In genomic region chr10:78470582-78471313, GRCm38 (mm10) we compare ENCODE assay signal across 9 mouse cellular contexts. TPM values are rescaled to one million over a fixed set of nuclear protein-coding genes. Genes with fewer than 3 reads are reported as not detected.
A peak's percentile ranks its signal among the peaks of the same experiment; 100 is the strongest.
DNase-seq lines count a peak whose midpoint lies in the region; ATAC-seq lines count a peak whose summit lies in the region.
"Had no signal": no experiment of that assay in that cellular context is flagged by ENCODE, and none has a peak within 500 bp of the region (broad histone marks: within the 10 kb centered on the region; RNA-seq: fewer than 3 reads in every experiment).

No protein-coding gene starts in this region.

- no peaks in the 10 kb centered on the region for H3K9me3 ChIP-seq in hindbrain, embryonic 14.5 days (ENCODE audit: control insufficient read depth, low read length)
- no peaks in the 10 kb centered on the region for H3K9me3 ChIP-seq in neural tube, embryonic 13.5 days

- H3K36me3 ChIP-seq in hindbrain, embryonic 14.5 days (replicated peaks; ENCODE audit: control insufficient read depth, insufficient read depth) = no peaks in the 10 kb centered on the region
- H3K36me3 ChIP-seq in neural tube, embryonic 13.5 days = no peaks in the 10 kb centered on the region

- peak; percentile 32 for DNase-seq in embryo, embryonic 11 days
- no peak for DNase-seq in embryo, embryonic 10 days (ENCODE audit: low spot score)
- DNase-seq in right cerebral cortex, adult 2 months (ENCODE audit: low spot score in 2 of 2) = peak; percentile 42 to 48
- DNase-seq in right cerebral cortex, postnatal 25 days = no peak
- DNase-seq in hindbrain, embryonic 14.5 days (ENCODE audit: low spot score) = peak; percentile 51
- DNase-seq in natural killer cell, adult 2 months (ENCODE audit: low spot score in 2 of 2) = no peak
- no peak for DNase-seq in spleen, adult 12 weeks (ENCODE audit: low spot score)

- H3K4me3 ChIP-seq in hindbrain, embryonic 14.5 days (replicated peaks; ENCODE audit: low read length) = no peak overlapping the region
- no peak overlapping the region for H3K4me3 ChIP-seq in neural tube, embryonic 13.5 days

- H3K4me2 ChIP-seq in hindbrain, embryonic 14.5 days (replicated peaks) = peak overlapping the region; percentile 35
- H3K4me2 ChIP-seq in neural tube, embryonic 13.5 days = peak overlapping the region; percentile 33

- peak; percentile 76; the same call in 1 of the 2 replicates for ATAC-seq in hindbrain, embryonic 14.5 days (ENCODE audit: low FRiP score)
- peak; percentile 20; the same call in 1 of the 2 replicates for ATAC-seq in neural tube, embryonic 13.5 days (ENCODE audit: low read depth)

- H3K4me1 ChIP-seq in hindbrain, embryonic 14.5 days (replicated peaks; ENCODE audit: control insufficient read depth, insufficient read depth, low read length) = 0 out of 2 replicates have a peak, but pooled peaks cover 10% of the 10 kb centered on the region
- peaks cover 8% of the 10 kb centered on the region; the same call in 1 of the 2 replicates for H3K4me1 ChIP-seq in neural tube, embryonic 13.5 days (replicated peaks)

- WGBS in hindbrain, embryonic 14.5 days = 18% methylated on average over 15 of the region's 15 CpGs
- 25% methylated on average over 15 of the region's 15 CpGs for WGBS in neural tube, embryonic 13.5 days

- no peaks in the 10 kb centered on the region for H3K27me3 ChIP-seq in hindbrain, embryonic 14.5 days (ENCODE audit: control insufficient read depth, insufficient read depth, low read length)
- H3K27me3 ChIP-seq in neural tube, embryonic 13.5 days = no peaks in the 10 kb centered on the region

- H3K9ac ChIP-seq in hindbrain, embryonic 14.5 days = no peak overlapping the region
- H3K9ac ChIP-seq in neural tube, embryonic 13.5 days = peak overlapping the region; percentile 27; the same call in 1 of the 2 replicates

- peak overlapping the region; percentile 55; the same call in 1 of the 2 replicates for H3K27ac ChIP-seq in hindbrain, embryonic 14.5 days
- H3K27ac ChIP-seq in neural tube, embryonic 13.5 days (replicated peaks) = no peak overlapping the region; the same call in 1 of the 2 replicates

RNA-seq across cellular contexts. Expression of gene Pdxk, which starts 6.0 kb away (rescaled TPM):
- polyA plus RNA-seq in hindbrain, embryonic 14.5 days (2014; fragmentation: Nextera tagmentation; extraction: Ambion mirVana) = 30.0 and 32.9 TPM in 2 replicates
- 16.1 and 18.6 TPM in 2 replicates for polyA plus RNA-seq in neural tube, embryonic 13.5 days (2015; fragmentation: Nextera tagmentation; extraction: Ambion mirVana)

RNA-seq across cellular contexts. Expression of gene Cstb, which starts 45.3 kb away (rescaled TPM):
- 97.3 and 119 TPM in 2 replicates for polyA plus RNA-seq in hindbrain, embryonic 14.5 days (2014; fragmentation: Nextera tagmentation; extraction: Ambion mirVana)
- polyA plus RNA-seq in neural tube, embryonic 13.5 days (2015; fragmentation: Nextera tagmentation; extraction: Ambion mirVana) = 107 and 115 TPM in 2 replicates

RNA-seq across cellular contexts. Expression of gene Olfr1358, which starts 46.5 kb away (rescaled TPM):
- not detected in 2 replicates for polyA plus RNA-seq in hindbrain, embryonic 14.5 days (2014; fragmentation: Nextera tagmentation; extraction: Ambion mirVana)
- not detected in 2 replicates for polyA plus RNA-seq in neural tube, embryonic 13.5 days (2015; fragmentation: Nextera tagmentation; extraction: Ambion mirVana)
- polyA plus RNA-seq: frontal cortex, adult 2 months had no signal

RNA-seq across cellular contexts. Expression of gene Rrp1, which starts 57.9 kb away (rescaled TPM):
- 324 and 336 TPM in 2 replicates for polyA plus RNA-seq in hindbrain, embryonic 14.5 days (2014; fragmentation: Nextera tagmentation; extraction: Ambion mirVana)
- polyA plus RNA-seq in neural tube, embryonic 13.5 days (2015; fragmentation: Nextera tagmentation; extraction: Ambion mirVana) = 365 and 462 TPM in 2 replicates

Comparison
In these comparisons a context has a peak if more than half of its experiments do, and no peak if none do; other contexts are left out.
1. DNase-seq: peak in embryo, embryonic 11 days (single experiment), right cerebral cortex, adult 2 months (2 of 2) and hindbrain, embryonic 14.5 days (single experiment); none in embryo, embryonic 10 days (single experiment), right cerebral cortex, postnatal 25 days (single experiment), natural killer cell, adult 2 months (0 of 2) and spleen, adult 12 weeks (single experiment).